Mouse (Mus musculus): ENCODE results near the gene Ccr4.
"Not testable (repeated sequence)": the region's sequence is repeated elsewhere in the genome, so short reads cannot be mapped to it uniquely, and the experiment has no call there.

Gene Ccr4

DNA sequence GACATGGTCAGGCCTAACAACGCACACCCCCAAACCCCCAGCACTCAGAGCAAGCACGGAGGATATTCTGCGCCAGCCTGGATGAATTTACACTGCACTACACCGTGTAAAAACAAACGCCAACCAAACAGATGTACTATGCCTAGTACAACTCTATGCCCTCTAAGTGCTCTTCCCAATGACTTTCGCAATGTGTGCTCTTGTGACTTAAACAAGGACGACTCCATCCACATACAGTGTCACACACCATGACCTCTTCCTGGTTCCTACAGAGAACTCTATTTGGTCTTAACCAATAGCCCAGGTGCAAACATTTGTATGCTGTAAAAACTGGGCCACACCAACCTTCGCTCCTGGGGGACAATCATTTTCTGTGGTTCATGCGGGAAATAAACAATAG is 17.8 kb upstream of the Ccr4 start:
- no peak for DNase-seq (ENCODE audit: low read depth, low spot score)

DNA sequence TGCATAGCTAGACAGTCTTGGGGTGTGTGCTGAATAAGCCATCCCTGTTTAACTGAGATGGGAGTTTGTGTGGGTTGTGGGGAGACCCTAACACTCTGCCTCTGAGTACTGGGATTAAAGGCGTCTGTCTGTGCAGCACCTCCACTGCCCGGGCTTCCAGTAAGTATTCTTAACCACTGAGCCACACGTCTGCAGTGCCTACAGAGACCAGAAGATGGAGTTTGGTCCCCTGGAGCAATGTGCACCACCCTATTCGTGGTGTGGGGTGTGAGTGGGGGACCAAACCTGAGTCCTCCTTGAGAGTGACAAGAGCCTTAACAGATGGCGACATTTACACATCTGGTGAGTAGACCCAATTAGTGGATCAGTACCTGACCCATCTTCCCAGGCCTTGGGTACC is 17.3 kb upstream of the Ccr4 start:
- DNase-seq (ENCODE audit: low read depth, low spot score), result no peak

DNA sequence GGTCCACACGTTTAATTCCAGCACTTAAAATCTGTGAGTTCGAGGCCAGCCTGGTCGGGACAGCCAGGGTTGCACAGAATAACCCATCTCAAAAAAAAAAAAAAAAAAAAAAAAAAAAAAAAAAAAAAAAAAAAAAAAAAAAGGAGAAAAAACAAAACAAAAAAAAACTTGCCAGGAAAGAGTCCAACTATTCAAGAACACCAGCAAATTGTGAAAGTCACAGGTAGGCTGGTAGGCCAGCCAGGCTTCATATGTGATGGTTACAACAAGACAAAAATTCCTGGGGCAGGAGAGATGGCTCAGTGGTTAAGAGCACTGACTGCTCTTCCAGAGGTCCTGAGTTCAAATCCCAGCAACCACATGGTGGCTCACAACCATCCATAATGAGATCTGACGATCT is 15.8 kb upstream of the Ccr4 start:
- DNase-seq (ENCODE audit: low read depth, low spot score), result not testable (repeated sequence)

DNA sequence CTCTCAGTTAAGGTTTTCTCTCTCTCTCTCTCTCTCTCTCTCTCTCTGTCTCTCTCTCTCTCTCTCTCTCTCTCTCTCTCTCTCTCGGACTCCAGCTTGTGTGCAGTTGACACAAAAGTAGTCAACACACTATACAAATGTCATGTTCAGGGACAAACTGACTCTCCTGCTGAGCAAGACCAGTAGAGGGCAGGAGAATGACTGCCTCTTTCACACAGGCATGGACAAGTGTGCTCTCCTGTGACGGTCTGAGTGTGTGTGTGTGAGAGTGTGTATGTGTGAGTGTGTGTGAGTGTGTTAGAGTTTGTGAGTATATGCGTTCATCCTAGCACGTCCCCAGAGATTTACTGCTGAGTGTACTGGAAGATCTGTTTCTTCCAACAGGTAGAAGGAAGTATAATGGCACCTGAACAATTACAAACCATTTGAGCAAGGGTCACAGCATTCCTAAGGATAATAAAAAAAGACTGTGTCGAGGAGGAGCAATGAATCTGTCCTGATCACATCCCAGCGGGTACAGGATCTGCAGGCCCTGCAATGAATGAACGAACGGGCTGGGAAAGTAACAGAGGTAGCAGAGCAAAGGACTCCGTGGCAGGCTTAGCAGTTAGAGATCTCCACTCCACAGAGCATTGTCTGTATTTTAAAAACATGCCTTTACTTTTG is 14.2 kb upstream of the Ccr4 start:
- no peak for DNase-seq (ENCODE audit: low read depth, low spot score)

DNA sequence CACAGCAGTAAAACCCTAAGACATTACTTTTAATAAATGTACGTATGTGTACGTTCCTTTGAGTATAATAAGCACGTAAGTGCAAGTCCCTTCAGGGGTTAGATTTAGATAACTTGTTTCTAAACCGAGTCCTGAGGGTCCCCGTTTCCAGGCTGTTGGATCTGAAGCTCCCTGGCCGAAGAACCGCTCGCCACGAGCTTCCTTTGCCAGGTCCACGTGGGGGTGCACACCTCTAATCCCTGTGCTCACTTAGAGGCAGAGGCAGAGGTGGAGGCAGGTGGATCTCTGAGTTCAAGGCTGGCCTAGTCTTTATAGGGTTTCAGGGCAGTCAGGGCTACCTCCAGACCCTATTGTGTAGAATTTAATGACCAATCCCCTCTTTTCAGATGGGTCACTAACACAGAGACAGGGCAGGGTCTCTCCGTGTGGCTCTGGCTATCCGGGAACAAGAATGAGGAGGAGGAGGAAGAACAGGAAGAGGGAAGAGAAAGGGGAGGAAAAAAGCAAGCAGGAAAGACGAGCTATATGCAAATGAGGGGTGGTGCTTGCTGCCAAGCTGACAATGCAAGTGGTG is 13.3 kb upstream of the Ccr4 start:
- DNase-seq (ENCODE audit: low read depth, low spot score), result no peak

DNA sequence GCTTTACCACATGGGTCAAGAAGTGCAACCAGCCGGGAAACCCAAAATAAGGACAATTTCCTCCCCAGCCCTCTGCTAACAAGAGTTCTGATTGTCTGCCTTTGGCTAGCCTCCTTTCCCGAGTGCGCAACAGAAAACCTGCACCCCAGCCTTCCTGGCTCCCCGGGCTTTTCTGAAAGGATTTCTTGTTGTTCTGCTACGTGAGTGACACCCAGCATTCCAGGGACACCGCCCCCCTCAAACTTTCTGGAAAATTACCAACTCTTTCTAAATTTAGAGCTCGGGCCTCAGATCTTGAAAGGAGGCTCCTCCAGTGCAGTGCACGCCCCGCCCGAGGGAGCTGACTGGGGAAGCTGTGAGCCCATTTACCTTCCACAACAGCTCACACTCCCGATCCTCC is 10.6 kb upstream of the Ccr4 start, which contains the start of gene C130032M10Rik:
Gene C130032M10Rik, plus strand, starts transcription at position 334 of the 400 bp plus-strand sequence.
- peak; percentile 10 for DNase-seq (ENCODE audit: low read depth, low spot score)

DNA sequence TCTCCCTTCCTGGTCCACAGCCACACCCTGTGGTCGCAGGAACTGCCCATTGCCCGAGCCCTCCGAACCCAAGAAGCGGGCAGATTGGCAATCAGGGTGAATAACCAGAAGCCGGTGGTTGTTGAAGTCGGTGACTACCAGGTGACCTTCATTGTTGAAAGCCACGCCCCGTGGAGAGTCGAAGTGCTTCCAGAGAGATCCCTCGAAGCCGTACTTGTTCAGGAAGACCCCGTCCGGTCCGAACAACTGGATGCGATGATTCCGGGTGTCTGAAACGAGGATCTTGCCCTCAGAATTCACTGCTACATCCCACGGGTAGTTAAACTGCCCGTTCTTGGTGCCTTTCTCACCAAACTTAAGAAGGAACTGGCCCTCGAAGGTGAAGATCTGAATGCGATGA is 8.1 kb upstream of the Ccr4 start:
- no peak for DNase-seq (ENCODE audit: low read depth, low spot score)

DNA sequence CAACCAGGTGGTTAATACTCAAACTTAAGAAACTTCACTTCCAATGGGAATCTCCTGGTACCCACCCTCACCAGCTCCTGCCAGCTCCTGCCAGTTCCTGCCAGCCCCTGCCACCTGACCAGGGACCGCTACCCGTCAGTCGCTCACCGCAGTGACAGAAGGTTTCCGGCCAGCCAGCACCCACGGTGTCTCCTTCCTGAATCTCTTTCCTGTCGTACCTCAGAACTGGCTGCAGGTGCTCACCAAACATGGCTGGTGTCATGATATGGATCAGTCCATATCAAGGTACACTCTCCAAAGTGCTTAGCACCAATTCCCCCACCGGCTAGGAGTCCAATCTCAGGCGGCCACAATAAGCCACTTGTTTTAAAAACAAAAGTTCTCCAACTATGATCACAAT is 5.1 kb upstream of the Ccr4 start:
- no peak for DNase-seq (ENCODE audit: low read depth, low spot score)

DNA sequence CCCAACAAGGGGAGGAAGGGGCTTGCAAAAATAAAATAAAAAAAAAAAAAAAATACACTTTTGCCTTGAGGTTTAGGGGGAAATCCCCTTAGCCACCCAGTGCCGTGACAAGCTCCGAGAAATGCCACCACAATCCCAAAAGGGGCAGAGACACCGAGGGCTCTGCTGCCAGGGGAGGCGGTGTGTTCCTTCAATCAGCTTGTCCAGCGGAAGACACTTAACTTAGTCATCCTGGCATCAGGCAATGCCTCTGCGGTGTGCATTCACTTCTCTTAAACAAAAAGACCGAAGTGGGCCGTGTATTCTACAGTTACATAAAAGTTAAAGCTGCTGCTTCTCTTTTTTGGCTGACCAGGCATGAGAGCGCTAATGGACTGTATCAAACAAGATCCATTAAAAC is 2.7 kb upstream of the Ccr4 start:
- DNase-seq (ENCODE audit: low read depth, low spot score), result no peak

DNA sequence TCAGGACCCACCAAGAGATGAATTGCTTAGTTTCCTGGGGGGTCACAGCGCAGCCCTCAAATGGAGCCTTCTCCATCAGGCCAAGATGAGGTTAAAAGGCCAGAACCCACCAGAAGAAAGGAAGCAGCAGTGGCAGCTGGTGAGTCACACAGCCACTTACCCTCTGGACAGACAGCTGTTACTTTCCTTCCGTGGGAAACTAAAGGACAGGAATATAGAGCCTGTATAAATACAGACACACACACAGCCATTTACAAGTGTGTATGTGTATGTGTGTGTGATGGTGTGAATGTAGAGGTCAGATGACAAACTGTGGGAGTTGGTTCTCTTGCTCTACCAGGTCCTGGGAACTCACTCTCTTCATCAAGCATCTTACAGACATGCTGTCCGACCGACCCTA is 1.8 kb upstream of the Ccr4 start:
- DNase-seq (ENCODE audit: low read depth, low spot score), result no peak

DNA sequence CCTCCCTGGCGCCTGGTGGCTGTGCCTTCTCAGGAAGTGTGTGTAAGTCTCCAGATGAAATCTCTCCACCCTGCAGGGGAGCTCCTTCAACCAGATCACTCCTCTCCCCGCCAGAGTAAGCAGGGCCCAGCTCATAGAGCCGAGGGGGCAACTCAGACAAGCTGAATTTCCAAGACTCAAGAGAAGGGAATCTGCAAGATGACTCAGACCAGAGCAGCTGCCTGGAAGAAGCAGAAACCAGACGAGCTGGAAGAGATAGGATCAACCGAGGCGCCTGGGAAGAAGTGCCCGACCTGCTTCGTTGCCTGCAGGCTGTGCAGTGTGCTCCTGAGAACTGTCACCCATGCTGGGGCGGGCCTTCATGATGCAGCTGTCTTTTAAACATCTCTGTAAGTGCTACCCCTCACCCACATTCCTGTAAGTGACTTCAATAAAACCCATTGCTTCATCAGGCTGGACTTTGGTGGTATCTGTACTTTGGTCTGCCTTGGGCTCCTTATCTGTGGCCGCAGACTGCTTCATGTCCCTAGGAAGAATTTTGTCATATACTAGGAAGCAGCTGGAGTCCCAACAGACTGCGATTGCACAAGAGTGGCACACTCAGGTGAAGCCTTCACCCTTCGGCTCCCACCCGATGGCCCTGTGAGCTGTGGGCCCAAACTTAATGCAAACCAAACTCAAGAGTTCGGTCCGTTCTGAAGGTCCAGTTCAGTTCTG is 1.8 kb downstream of the Ccr4 start:
- peak; percentile 21 for DNase-seq (ENCODE audit: low read depth, low spot score)

DNA sequence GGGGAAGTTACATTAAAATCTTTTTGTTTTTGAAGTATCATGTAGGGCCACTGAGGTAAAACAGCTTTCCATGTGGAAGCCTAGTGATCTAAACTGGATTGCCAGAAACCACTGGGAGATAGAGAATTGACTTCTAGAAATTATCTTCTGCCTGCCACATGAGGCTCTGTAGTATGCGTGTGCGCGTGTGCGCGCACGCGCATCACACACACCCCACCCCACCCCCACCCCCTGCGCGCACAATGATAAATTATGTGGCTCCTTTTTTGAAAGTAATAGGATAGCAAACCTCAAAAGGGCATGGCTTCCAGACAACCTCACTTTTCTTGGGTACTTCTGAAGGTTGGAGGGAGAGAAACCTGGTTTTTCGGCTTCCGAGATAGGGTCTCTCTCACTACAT is 2.8 kb downstream of the Ccr4 start:
- no peak for DNase-seq (ENCODE audit: low read depth, low spot score)

DNA sequence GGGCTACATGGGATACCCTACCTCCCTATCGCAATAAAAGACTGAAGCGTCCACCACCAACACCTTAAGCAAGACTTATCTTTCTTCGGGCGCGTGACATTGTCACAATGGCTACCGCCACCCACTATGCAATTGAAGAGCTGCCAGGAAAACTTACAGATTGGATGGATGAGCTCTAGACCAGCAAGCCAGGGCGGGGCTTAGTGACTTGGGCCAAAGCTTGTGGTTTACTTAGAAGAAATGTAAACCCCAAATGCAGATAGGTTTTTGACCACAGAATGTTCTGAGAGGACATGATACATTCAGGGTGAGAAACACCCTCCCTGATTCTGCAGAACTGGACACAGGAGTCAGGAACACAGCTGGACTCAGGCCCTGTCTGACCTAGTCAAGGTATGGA is 3.6 kb downstream of the Ccr4 start:
- DNase-seq (ENCODE audit: low read depth, low spot score), result no peak

DNA sequence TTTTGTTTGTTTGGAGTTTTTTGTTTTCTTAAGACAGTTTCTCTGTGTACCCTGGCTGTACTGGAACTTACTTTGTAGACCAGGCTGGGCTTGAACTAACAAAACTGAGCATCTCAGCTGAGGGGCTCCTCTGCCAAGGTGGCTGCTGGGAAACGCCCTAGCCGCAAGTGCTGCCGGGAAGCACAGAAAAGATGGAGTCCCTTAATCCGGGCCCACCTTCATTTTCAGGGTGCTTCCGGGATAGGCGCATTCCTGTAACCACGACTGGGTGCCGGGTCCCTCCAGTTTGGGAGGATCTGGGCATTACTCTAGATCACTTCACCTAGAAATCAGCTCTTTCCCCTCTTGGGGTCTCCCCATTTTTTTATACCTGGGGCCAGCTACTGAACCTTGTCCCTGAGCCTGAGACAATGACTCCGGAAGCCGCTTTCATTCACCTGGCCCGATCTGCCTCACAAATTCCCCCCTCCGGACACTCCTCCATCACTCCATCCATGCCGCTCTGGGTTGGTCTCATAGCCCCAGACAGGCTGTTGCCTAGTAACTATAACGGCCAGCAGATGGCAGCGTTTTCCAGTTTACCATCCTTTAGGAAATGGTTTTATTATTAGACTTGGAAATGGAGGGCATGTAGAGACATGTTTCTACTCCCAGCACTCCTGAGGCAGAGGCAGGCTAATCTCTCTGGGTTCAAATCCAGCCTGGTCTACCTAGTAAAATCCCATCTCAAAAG is 4.8 kb downstream of the Ccr4 start:
- peak; percentile 62 for DNase-seq (ENCODE audit: low read depth, low spot score)

DNA sequence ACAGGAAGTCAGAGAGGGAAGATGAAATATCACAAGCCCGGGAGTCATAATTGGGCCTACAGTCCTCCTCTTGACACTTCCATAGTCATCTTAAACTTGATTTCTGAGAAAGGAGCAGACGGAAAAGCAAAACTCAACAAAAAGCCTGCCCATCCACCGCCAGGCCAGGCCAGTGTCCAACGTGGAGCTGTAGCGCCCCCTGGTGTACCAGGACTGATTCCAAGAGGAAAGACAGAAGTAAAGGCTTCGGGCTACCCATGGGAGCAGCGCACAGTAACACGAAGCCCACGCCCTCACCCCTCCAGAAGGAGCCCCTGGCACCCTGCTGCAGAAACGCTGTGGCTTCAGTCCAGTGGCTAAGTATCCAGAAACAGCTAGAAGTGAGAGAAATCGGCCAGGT is 6.5 kb downstream of the Ccr4 start:
- peak; percentile 74 for DNase-seq (ENCODE audit: low read depth, low spot score)

DNA sequence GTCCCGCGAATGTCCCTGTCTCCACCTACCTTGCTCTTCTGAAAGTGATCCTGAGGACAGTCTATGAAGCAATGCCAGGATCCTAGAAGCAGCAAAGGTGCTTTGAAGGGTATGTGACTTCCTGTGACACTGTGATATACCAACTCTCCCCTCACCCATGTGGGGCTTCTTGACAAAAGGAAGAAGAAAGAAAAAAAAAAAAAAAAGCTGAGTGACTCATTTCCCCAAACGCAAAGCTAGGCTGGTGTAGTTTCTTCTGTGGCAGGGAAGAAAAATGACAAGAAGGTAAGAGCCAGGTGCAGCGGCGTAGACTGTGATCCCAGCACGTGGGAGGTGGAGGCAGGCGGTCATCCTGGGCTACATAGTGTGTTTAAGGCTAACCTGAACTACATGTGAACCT is 8.2 kb downstream of the Ccr4 start:
- DNase-seq (ENCODE audit: low read depth, low spot score), result no peak

DNA sequence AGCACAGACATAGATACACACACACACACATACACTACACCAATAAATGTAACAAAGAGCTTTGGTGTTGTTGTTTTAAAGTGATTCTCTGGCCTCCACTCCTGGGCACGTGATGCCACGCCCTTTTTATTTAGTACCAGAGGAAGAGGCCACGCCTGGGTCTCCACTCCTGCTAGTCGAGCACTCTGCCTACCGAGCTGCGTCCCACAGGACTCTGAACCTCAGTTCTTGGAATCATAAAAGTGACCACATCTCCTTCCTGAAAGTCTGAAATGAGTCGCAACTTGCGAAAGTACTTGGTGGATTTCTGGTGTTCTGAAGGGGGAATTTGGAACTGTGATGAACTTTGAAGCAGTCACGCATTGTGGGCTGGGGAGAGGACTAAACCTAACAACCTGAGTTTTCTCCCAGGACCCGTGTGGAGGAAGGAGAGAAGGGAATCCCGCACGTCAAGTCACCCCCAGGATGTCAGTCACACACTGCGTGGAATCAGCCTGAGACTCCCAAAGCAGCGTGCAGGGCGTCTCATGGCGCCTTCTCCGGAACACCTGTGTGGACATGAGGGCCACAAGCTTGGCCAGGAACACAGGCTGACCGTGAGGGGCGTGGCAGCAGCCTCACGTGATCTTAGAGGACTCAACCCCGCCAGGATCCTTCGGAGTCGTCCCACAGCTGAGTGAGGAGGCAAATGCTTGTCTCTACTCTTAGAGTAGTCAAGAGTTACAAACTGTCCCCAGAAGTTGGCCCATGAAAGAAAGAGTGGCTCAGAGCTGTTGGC is 17.0 kb downstream of the Ccr4 start:
- no peak for DNase-seq (ENCODE audit: low read depth, low spot score)

DNA sequence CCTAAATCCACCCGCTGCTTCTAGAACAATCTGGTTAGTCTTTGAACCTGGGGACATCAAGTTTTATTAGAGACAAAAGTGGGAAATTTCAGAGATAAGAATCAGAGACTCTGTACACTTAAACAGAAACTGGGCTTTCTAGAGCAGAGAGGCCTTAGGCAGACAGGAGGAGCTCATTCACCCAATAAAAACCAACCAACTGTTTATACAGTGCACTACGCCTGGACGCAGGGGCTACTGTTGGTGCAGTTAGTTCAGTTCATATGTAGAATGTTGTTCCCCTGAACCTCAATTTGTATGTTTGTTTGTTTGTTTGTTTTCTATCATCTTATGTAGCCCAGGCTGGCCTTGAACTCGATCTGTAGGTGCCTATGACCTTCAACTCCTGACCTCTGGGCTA is 17.9 kb downstream of the Ccr4 start:
- DNase-seq (ENCODE audit: low read depth, low spot score), result no peak

DNA sequence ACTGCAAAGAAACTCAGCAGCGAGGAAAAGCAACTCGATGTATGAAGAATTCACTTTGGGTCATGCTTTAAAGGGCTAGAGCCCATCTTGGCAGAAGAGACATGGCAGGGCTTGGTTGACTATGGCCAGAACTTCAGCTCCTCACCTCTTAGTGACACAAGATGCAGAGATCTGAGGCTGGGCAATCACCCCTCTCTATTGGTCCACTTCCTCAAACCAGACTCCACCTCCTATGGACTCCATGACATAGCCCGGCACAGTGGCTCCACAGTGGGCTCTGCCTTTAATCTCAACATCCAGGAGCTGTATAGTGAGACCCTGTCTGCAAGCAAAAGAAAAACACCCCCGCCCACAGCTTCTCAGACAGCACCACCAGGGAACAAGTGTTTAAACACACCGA is 19.9 kb downstream of the Ccr4 start:
- no peak for DNase-seq (ENCODE audit: low read depth, low spot score)

DNA sequence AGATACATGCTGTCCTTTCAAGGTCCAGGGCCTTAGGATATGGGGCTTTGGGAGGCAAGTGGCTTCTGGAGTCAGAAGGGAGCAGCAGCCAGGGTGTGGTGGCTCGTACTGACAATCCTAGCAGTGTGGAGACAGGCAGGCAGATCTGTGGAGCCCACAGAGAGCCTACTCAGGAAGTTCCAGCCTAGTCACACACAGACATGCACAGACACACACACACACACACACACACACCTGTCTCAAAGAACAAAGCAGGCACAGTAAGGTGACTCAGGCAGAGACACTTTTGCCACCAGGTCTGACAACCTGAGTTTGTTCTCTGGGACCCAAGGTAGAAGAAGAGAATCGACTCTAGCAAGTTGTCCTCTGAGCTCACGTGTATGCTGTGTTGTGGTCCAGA is 23.8 kb downstream of the Ccr4 start:
- DNase-seq (ENCODE audit: low read depth, low spot score), result no peak

DNA sequence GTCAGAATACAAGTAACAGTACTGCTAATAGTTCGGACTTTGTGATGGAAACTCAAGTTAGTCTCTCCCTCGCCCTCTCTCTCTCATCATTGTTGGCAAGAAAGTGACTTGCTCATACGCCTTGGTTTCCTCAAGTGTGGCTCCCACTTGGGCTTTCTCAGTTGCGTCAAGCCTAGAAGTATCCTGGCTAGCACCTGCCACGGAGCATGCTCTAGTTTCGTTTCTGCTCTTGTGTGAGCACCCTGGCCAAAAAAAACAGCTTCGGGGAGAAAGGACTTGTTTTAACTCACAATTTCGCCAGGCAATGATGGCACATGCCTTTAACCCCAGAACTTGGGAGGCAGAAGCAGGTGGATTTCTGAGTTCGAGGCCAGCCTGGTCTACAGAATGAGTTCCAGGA is 27.7 kb downstream of the Ccr4 start:
- no peak for DNase-seq (ENCODE audit: low read depth, low spot score)

DNA sequence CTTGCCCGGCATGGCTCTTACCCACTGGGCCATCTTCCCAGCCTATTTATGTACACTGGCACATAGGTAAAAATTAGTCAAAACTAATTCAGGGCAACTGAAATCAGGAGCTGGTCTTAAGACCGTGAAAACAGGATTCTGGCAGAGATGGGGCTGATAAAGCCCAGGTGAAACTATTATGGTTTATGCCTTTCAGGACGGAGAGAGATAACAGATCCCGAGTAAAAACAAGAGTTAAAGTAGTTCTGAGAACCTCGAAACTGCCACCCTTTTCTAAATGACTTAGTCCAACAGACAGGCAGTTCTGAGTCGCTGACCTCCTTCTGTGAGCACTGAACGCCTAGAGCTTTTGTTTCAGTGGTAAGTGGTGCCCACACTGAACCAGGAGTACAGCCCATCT is 32.8 kb downstream of the Ccr4 start:
- DNase-seq (ENCODE audit: low read depth, low spot score), result no peak

Measured in brain, adult 2 months (tissue).